Mouse (Mus musculus) myocyte (in vitro differentiated cells): ENCODE data around the gene Figla. TPM values are rescaled to one million over a fixed set of nuclear protein-coding genes. Genes with fewer than 3 reads are reported as not detected.

Source experiments
- H3K27me3 ChIP-seq: one replicate; pipeline ENCODE4 v1.6.1; 2011; ENCODE audit not compliant: control insufficient read depth, insufficient read depth, insufficient read length
- H3K36me3 ChIP-seq: one replicate; pipeline ENCODE4 v1.6.1; 2011; ENCODE audit not compliant: control insufficient read depth, insufficient read depth
- H3K4me2 ChIP-seq: one replicate; pipeline ENCODE4 v1.6.1; 2011; ENCODE audit warnings: low read depth, control low read depth
- H3K4me3 ChIP-seq: one replicate; pipeline ENCODE4 v1.5.1; 2011; ENCODE audit warnings: mild to moderate bottlenecking, control low read depth, moderate library complexity
- H3K79me2 ChIP-seq: one replicate; pipeline ENCODE4 v1.6.1; 2011; ENCODE audit not compliant: control insufficient read depth, insufficient read depth
- H3ac ChIP-seq: one replicate; pipeline ENCODE4 v1.6.1; 2011; ENCODE audit not compliant: control insufficient read depth, insufficient read length
- CEBPB ChIP-seq: IDR thresholded peaks from 2 replicates; pipeline ENCODE4 v1.6.1; 2011; ENCODE audit warnings: mild to moderate bottlenecking, moderate library complexity; ENCODE audit not compliant: poor library complexity, insufficient read depth, severe bottlenecking
- E2F4 ChIP-seq: IDR thresholded peaks from one replicate; pipeline ENCODE4 v1.6.1; 2011; ENCODE audit warnings: mild to moderate bottlenecking, control low read depth, moderate library complexity; ENCODE audit not compliant: insufficient read depth
- MAX ChIP-seq: IDR thresholded peaks from one replicate; pipeline ENCODE4 v1.6.1; 2011; ENCODE audit warnings: low read depth, mild to moderate bottlenecking, control low read depth
- MYOD1 ChIP-seq, 3 experiments: IDR thresholded peaks; one replicate each; pipeline ENCODE4 v1.6.1; 2011; ENCODE audit warnings: control low read depth in 2 of 3, low read depth in 2 of 3, mild to moderate bottlenecking in 2 of 3, moderate library complexity in 1 of 3; ENCODE audit not compliant: insufficient read length in 2 of 3, control insufficient read depth in 1 of 3
- MYOG ChIP-seq, 3 experiments: IDR thresholded peaks; one replicate each; pipeline ENCODE4 v1.6.1; 2011; ENCODE audit warnings: control low read depth in 2 of 3, low read depth in 2 of 3, mild to moderate bottlenecking in 2 of 3; ENCODE audit not compliant: insufficient read length in 2 of 3, control insufficient read depth in 1 of 3, insufficient read depth in 1 of 3
- POLR2A ChIP-seq: IDR thresholded peaks from one replicate; pipeline ENCODE4 v1.6.1; 2011; ENCODE audit warnings: low read depth, mild to moderate bottlenecking, control low read depth, moderate library complexity; ENCODE audit not compliant: insufficient read length
- POLR2AphosphoS2 ChIP-seq: IDR thresholded peaks from one replicate; pipeline ENCODE4 v1.6.1; 2011; ENCODE audit warnings: low read depth, control low read depth; ENCODE audit not compliant: insufficient read length
- REST ChIP-seq: IDR thresholded peaks from one replicate; pipeline ENCODE4 v1.6.1; 2011; ENCODE audit warnings: mild to moderate bottlenecking, control low read depth, moderate library complexity; ENCODE audit not compliant: insufficient read depth, insufficient read length
- SRF ChIP-seq: IDR thresholded peaks from one replicate; pipeline ENCODE4 v1.6.1; 2011; ENCODE audit warnings: low read depth; ENCODE audit not compliant: control insufficient read depth, insufficient read length
- TCF12 ChIP-seq: IDR thresholded peaks from one replicate; pipeline ENCODE4 v1.6.1; 2011; ENCODE audit warnings: mild to moderate bottlenecking, control low read depth; ENCODE audit not compliant: poor library complexity, insufficient read depth, severe bottlenecking
- TCF3 ChIP-seq: IDR thresholded peaks from one replicate; pipeline ENCODE4 v1.6.1; 2011; ENCODE audit warnings: low read depth, control low read depth; ENCODE audit not compliant: insufficient read length
- USF1 ChIP-seq: IDR thresholded peaks from one replicate; pipeline ENCODE4 v1.6.1; 2011; ENCODE audit warnings: low read depth, mild to moderate bottlenecking, control low read depth, moderate library complexity
- polyA plus RNA-seq: library from polyadenylated mRNA; unstranded; fragments of >200 nt; fragmentation: generic; extraction: Trizol; gene quantifications from one replicate; pipeline ENCODE4 v1.2.1, GENCODE M21; 2012; ENCODE audit warnings: missing spikeins

The Figla gene
- polyA plus RNA-seq, 1 experiment, result not detected

DNA sequence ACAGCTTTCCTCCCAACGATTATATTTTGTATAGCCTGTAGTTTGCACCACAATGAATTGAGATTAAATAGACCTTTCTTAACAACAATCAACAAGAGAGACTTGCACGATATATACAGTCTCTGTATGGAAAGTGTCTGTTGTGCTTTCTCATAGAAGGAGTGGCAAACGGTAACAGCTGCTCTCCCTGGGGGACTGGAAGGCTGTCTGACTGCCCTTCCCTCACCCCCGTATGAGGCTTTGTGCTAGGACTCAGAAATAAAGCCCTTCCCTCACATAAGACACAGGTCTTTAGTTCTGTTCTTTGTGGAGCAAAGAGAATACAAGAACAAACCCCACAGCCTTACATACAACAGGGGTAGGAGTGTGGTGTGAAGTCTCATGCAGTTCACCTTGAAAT is 37.1 kb downstream of the Figla start:
- Histone ChIP-seq H3ac (no peak overlapping the region), H3K4me2 (no peak overlapping the region), H3K79me2 (no peaks in the 10 kb centered on the region), H3K27me3 (no peaks in the 10 kb centered on the region), H3K4me3 (no peak overlapping the region), H3K36me3 (no peaks in the 10 kb centered on the region)
- no peak for TF ChIP-seq POLR2AphosphoS2
- TF ChIP-seq MYOD1 (IDR thresholded peaks at IDR 0.05; ENCODE audit: control insufficient read depth in 1 of 3, insufficient read length in 2 of 3, low read depth in 2 of 3), result peak in 1 of 3 experiments; percentile 25

DNA sequence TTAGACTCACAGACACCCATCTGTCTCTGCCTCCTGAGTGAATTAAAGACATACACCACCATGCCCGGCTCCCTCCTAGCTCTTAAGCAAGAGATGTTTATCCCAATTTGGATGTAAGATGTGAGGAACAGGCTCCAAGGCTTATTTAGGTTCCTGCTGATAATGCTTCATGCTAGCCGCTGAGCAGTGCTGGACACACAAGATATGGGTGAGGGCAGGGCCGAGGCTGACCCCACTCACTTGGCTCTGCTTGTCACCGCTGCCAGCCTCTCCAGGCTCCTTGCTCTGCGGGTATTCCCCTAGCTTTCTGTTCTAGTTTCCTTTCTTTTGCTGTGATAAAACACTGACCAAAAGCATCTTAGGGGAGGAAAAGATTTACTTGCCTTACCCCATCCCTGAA is 37.6 kb downstream of the Figla start:
- Histone ChIP-seq H3K27me3 (no peaks in the 10 kb centered on the region), H3K79me2 (no peaks in the 10 kb centered on the region), H3K4me2 (no peak overlapping the region), H3ac (no peak overlapping the region), H3K4me3 (no peak overlapping the region), H3K36me3 (no peaks in the 10 kb centered on the region)
- TF ChIP-seq E2F4 (no peak), TCF12 (no peak), SRF (no peak), TCF3 (no peak), POLR2A (no peak), MAX (no peak), REST (no peak), MYOG (IDR thresholded peaks at IDR 0.05; ENCODE audit: control insufficient read depth in 1 of 3, insufficient read depth in 1 of 3, insufficient read length in 2 of 3, low read depth in 2 of 3) (no peak), MYOD1 (IDR thresholded peaks at IDR 0.05; ENCODE audit: control insufficient read depth in 1 of 3, insufficient read length in 2 of 3, low read depth in 2 of 3) (no peak), POLR2AphosphoS2 (no peak), CEBPB (no peak), USF1 (no peak)

GRCm38 (mm10) chr6:86058475-86058874 is 42.5 kb downstream of the Figla start:
- Histone ChIP-seq H3K4me2 (no peak overlapping the region), H3ac (no peak overlapping the region), H3K27me3 (no peaks in the 10 kb centered on the region), H3K79me2 (no peaks in the 10 kb centered on the region), H3K4me3 (no peak overlapping the region), H3K36me3 (no peaks in the 10 kb centered on the region)
- TF ChIP-seq MYOG (IDR thresholded peaks at IDR 0.05; ENCODE audit: control insufficient read depth in 1 of 3, insufficient read depth in 1 of 3, insufficient read length in 2 of 3, low read depth in 2 of 3), result no peak
- TF ChIP-seq TCF12, result no peak
- TF ChIP-seq E2F4, result no peak
- no peak for TF ChIP-seq MAX
- no peak for TF ChIP-seq POLR2A
- TF ChIP-seq REST, result no peak
- no peak for TF ChIP-seq MYOD1 (IDR thresholded peaks at IDR 0.05; ENCODE audit: control insufficient read depth in 1 of 3, insufficient read length in 2 of 3, low read depth in 2 of 3)
- no peak for TF ChIP-seq USF1
- no peak for TF ChIP-seq POLR2AphosphoS2
- TF ChIP-seq SRF, result no peak
- no peak for TF ChIP-seq CEBPB
- no peak for TF ChIP-seq TCF3

GRCm38 (mm10) chr6:86059151-86059853 is 43.3 kb downstream of the Figla start:
- Histone ChIP-seq H3ac (no peak overlapping the region), H3K36me3 (no peaks in the 10 kb centered on the region), H3K4me2 (no peak overlapping the region), H3K79me2 (no peaks in the 10 kb centered on the region), H3K4me3 (no peak overlapping the region), H3K27me3 (no peaks in the 10 kb centered on the region)
- TF ChIP-seq MYOD1 (IDR thresholded peaks at IDR 0.05; ENCODE audit: control insufficient read depth in 1 of 3, insufficient read length in 2 of 3, low read depth in 2 of 3), result no peak
- no peak for TF ChIP-seq SRF
- no peak for TF ChIP-seq MYOG (IDR thresholded peaks at IDR 0.05; ENCODE audit: control insufficient read depth in 1 of 3, insufficient read depth in 1 of 3, insufficient read length in 2 of 3, low read depth in 2 of 3)
- TF ChIP-seq POLR2AphosphoS2, result no peak
- TF ChIP-seq TCF12, result no peak
- TF ChIP-seq POLR2A, result no peak
- TF ChIP-seq CEBPB, result no peak
- no peak for TF ChIP-seq REST
- TF ChIP-seq MAX, result no peak
- TF ChIP-seq USF1, result no peak
- TF ChIP-seq E2F4, result no peak
- TF ChIP-seq TCF3, result no peak

GRCm38 (mm10) chr6:86060170-86060569 is 44.2 kb downstream of the Figla start:
- Histone ChIP-seq H3K4me2 (no peak overlapping the region), H3ac (no peak overlapping the region), H3K4me3 (no peak overlapping the region), H3K36me3 (no peaks in the 10 kb centered on the region), H3K27me3 (no peaks in the 10 kb centered on the region), H3K79me2 (no peaks in the 10 kb centered on the region)
- TF ChIP-seq MYOD1 (IDR thresholded peaks at IDR 0.05; ENCODE audit: control insufficient read depth in 1 of 3, insufficient read length in 2 of 3, low read depth in 2 of 3) (no peak), TCF3 (no peak), POLR2AphosphoS2 (no peak), USF1 (no peak), SRF (no peak), REST (no peak), E2F4 (no peak), TCF12 (no peak), MAX (no peak), CEBPB (no peak), POLR2A (no peak), MYOG (IDR thresholded peaks at IDR 0.05; ENCODE audit: control insufficient read depth in 1 of 3, insufficient read depth in 1 of 3, insufficient read length in 2 of 3, low read depth in 2 of 3) (no peak)
